Mouse (Mus musculus): Measurements from ENCODE around the gene Hoxd12.

DNA sequence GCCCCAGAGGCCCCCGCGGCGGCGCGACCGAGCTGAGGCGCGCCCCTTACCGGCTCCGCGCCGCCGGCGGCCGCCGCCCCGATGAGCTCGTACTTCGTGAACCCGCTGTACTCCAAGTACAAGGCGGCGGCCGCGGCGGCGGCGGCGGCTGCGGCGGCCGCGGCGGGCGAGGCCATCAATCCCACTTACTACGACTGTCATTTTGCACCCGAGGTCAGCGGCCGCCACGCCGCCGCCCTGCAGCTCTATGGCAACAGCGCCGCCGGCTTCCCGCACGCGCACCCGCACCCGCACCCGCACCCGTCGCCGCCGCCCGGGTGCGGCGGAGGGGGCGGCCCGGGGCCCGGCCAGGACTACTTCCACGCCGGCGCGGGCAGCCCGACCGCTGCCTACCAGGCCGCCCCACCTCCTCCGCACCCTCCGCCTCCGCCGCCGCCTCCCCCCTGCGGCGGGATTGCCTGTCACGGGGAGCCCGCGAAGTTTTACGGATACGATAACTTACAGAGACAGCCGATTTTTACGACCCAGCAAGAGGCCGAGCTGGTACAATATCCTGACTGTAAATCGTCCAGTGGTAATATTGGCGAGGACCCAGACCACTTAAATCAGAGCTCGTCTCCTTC lies 30.8 kb downstream of the Hoxd12 start:
- TF ChIP-seq CTCF (conservative IDR thresholded peaks at IDR 0.05; ENCODE audit: low read length): no peak
- TF ChIP-seq POU5F1 (IDR thresholded peaks at IDR 0.05; ENCODE audit: borderline replicate concordance, low read length): no peak
- no peak for TF ChIP-seq NANOG (IDR thresholded peaks at IDR 0.05; ENCODE audit: borderline replicate concordance, low read length)

Data from E14TG2a.4 (cell line).